Mouse (Mus musculus) left cerebral cortex, adult 2 months (tissue): ENCODE results near the gene Fam183b. TPM values are rescaled to one million over a fixed set of nuclear protein-coding genes. Genes with fewer than 3 reads are reported as not detected.
"Not testable (repeated sequence)": the region's sequence is repeated elsewhere in the genome, so short reads cannot be mapped to it uniquely, and the experiment has no call there.

ENCODE experiments used
- DNase-seq, 2 experiments: peaks; one replicate each; pipeline ENCODE4 v3.0.0; 2021 to 2022; ENCODE audit warnings: low spot score in 2 of 2, mixed read lengths in 1 of 2; ENCODE audit errors: extremely low spot score in 1 of 2
- H3K27ac ChIP-seq: fragments of 200-600 bp; 2 replicates; pipeline ENCODE4 v1.8.1; 2022
- H3K4me3 ChIP-seq: fragments of 200-600 bp; 2 replicates; pipeline ENCODE4 v1.8.1; 2022
- CTCF ChIP-seq: fragments of 200-600 bp; IDR thresholded peaks from 2 replicates; pipeline ENCODE4 v1.8.1; 2022; ENCODE audit warnings: antibody characterized with exemption, mild to moderate bottlenecking, moderate library complexity
- intact Hi-C: fragments of 180-260 bp; cut with DNase I; formaldehyde crosslinking; loops from one replicate; pipeline ENCODE4 v1.15.1; 2025
- long read RNA-seq, 2 experiments: library from polyadenylated mRNA; stranded (forward); transcript quantifications; one replicate each; pipeline ENCODE4 v2.0.0; 2021; ENCODE audit warnings: borderline mapping rate in 2 of 2
- total RNA-seq, 2 experiments: library from RNA; stranded (reverse); gene quantifications; 2 replicates each; pipeline ENCODE4 v1.2.3; 2021

Fam183b gene
- total RNA-seq, result 1 to 10 TPM; 1.4 to 3.5 TPM
- long read RNA-seq, experiment 1, partial matches to known transcripts, result 0 of 1 reads
- long read RNA-seq, experiment 1, other reads (novel, unspliced or antisense), result 1 of 1 reads
- long read RNA-seq, experiment 2, partial matches to known transcripts, result 0 of 2 reads
- long read RNA-seq, experiment 2, other reads (novel, unspliced or antisense), result 0 of 2 reads

- DNase-seq, result peak in 1 of 2 experiments; percentile 16
- H3K4me3 ChIP-seq, result no peak within 1 kb of the TSS
- TF ChIP-seq CTCF, result no peak
- no peak within 1 kb of the TSS for H3K27ac ChIP-seq
- intact Hi-C loops, result no loop called here
These were observed at the start of gene Fam183b for GRCm38 (mm10) chr11:58801558-58802228. Gene Fam183b (minus strand): TSS chr11:58801960.

- TF ChIP-seq CTCF, result no peak
- no peak for DNase-seq
- Histone ChIP-seq H3K27ac (no peak overlapping the region), H3K4me3 (no peak overlapping the region)
- intact Hi-C loops, result no loop called here
These were observed 48.0 kb upstream of the Fam183b start for GRCm38 (mm10) chr11:58849731-58850130.

GRCm38 (mm10) chr11:58847636-58848035 is 45.9 kb upstream of the Fam183b start:
- Histone ChIP-seq H3K4me3 (peak overlapping the region; percentile 81), H3K27ac (peak overlapping the region; percentile 87)
- no peak for DNase-seq
- intact Hi-C loops, result no loop called here
- no peak for TF ChIP-seq CTCF

- Histone ChIP-seq H3K27ac (peak within 1 kb of the TSS; percentile 87), H3K4me3 (peak within 1 kb of the TSS; percentile 81)
- intact Hi-C loops, result no loop called here
- DNase-seq, result peak; percentile 82 to 89
- TF ChIP-seq CTCF, result no peak
These were observed 45.2 kb upstream of the Fam183b start, which contains the start of gene Gm12258 for GRCm38 (mm10) chr11:58846919-58847461. Gene Gm12258 (plus strand): TSS chr11:58847158.

- intact Hi-C loops, H3K27ac ChIP-seq: not testable (repeated sequence)
These were observed 37.2 kb upstream of the Fam183b start, which contains the start of gene Olfr311 for GRCm38 (mm10) chr11:58838951-58839350. Gene Olfr311 (plus strand): TSS chr11:58839251.

GRCm38 (mm10) chr11:58832541-58832940 is 30.8 kb upstream of the Fam183b start:
- H3K27ac ChIP-seq, DNase-seq, H3K4me3 ChIP-seq, intact Hi-C loops: not testable (repeated sequence)

More at GRCm38 (mm10) chr11:58838951-58839350, 37.2 kb upstream of the Fam183b start, which contains the start of gene Olfr311:
- H3K4me3 ChIP-seq, DNase-seq: not testable (repeated sequence)

GRCm38 (mm10) chr11:58829764-58830163 is 28.0 kb upstream of the Fam183b start:
- Histone ChIP-seq H3K27ac (no peak overlapping the region), H3K4me3 (no peak overlapping the region)
- no peak for TF ChIP-seq CTCF
- DNase-seq, result no peak
- intact Hi-C loops, result no loop called here

- DNase-seq, H3K4me3 ChIP-seq, intact Hi-C loops: not testable (repeated sequence)
These were observed 27.2 kb upstream of the Fam183b start, which contains the start of gene Olfr312 for GRCm38 (mm10) chr11:58828937-58829336. Gene Olfr312 (plus strand): TSS chr11:58829237.

GRCm38 (mm10) chr11:58815676-58816075 is 13.9 kb upstream of the Fam183b start:
- intact Hi-C loops, result no loop called here
- Histone ChIP-seq H3K27ac (no peak overlapping the region), H3K4me3 (no peak overlapping the region)
- DNase-seq, result no peak
- no peak; the same call in 1 of the 2 replicates for TF ChIP-seq CTCF

More at GRCm38 (mm10) chr11:58828937-58829336, 27.2 kb upstream of the Fam183b start, which contains the start of gene Olfr312:
- H3K27ac ChIP-seq, result not testable (repeated sequence)

GRCm38 (mm10) chr11:58814700-58815099 is 12.9 kb upstream of the Fam183b start, which contains the start of gene Olfr313:
Gene Olfr313 (plus strand): TSS chr11:58815000.
- DNase-seq, intact Hi-C loops, H3K4me3 ChIP-seq, H3K27ac ChIP-seq: not testable (repeated sequence)

- peak; percentile 24 for TF ChIP-seq CTCF
- Histone ChIP-seq H3K4me3 (no peak overlapping the region), H3K27ac (no peak overlapping the region)
- no peak for DNase-seq
- intact Hi-C loops, result no loop called here
These were observed 10.2 kb upstream of the Fam183b start for GRCm38 (mm10) chr11:58812001-58812400.

GRCm38 (mm10) chr11:58804393-58804792 is 2.6 kb upstream of the Fam183b start:
- intact Hi-C loops, result no loop called here
- TF ChIP-seq CTCF, result no peak
- DNase-seq, result no peak

More at GRCm38 (mm10) chr11:58804393-58804792, 2.6 kb upstream of the Fam183b start:
- H3K4me3 ChIP-seq, result no peak overlapping the region
- H3K27ac ChIP-seq, result no peak overlapping the region
